Mouse (Mus musculus) embryonic facial prominence, embryonic 12.5 days (tissue): ENCODE results near the gene Mlh3. TPM values are rescaled to one million over a fixed set of nuclear protein-coding genes. Genes with fewer than 3 reads are reported as not detected.
A peak's percentile ranks its signal among the peaks of the same experiment; 100 is the strongest.

Experiments used
- ATAC-seq: fragments of 200-750 bp; cut with Nextera tagmentation; 2 replicates; pipeline ENCODE4 v1.8.0; 2017; ENCODE audit not compliant: insufficient number of reproducible peaks, insufficient read depth, low FRiP score, low TSS enrichment
- H3K27ac ChIP-seq: fragments of 300-500 bp; sonication (generic); 2 replicates; pipeline ENCODE4 v1.5.1; 2016; ENCODE audit warnings: mild to moderate bottlenecking
- H3K27me3 ChIP-seq: fragments of 300-500 bp; sonication (generic); 2 replicates; pipeline ENCODE4 v1.6.1; 2016; ENCODE audit warnings: mild to moderate bottlenecking, moderate library complexity
- H3K36me3 ChIP-seq: fragments of 300-500 bp; sonication (generic); 2 replicates; pipeline ENCODE4 v1.6.1; 2016; ENCODE audit warnings: mild to moderate bottlenecking
- H3K4me1 ChIP-seq: fragments of 300-500 bp; sonication (generic); 2 replicates; pipeline ENCODE4 v1.6.1; 2016
- H3K4me2 ChIP-seq: fragments of 300-500 bp; sonication (generic); replicated peaks from 2 replicates; pipeline ENCODE4 v1.6.1; 2016; ENCODE audit warnings: mild to moderate bottlenecking, moderate library complexity
- H3K4me3 ChIP-seq: fragments of 300-500 bp; sonication (generic); 2 replicates; pipeline ENCODE4 v1.5.1; 2016; ENCODE audit warnings: mild to moderate bottlenecking
- H3K9ac ChIP-seq: fragments of 300-500 bp; sonication (generic); 2 replicates; pipeline ENCODE4 v1.6.1; 2016; ENCODE audit warnings: mild to moderate bottlenecking, moderate library complexity
- H3K9me3 ChIP-seq: fragments of 300-500 bp; sonication (generic); 2 replicates; pipeline ENCODE4 v1.6.1; 2016; ENCODE audit warnings: mild to moderate bottlenecking, moderate library complexity
- WGBS: fragments of 180-500 bp; shearing (Covaris S2); methylation state at CpG from one replicate; pipeline ENCODE4 v1.1.7; 2016; 5-methylcytosine and 5-hydroxymethylcytosine counted together
- polyA plus RNA-seq: library from polyadenylated mRNA; unstranded; fragments of >200 nt; fragmentation: Nextera tagmentation; extraction: Ambion mirVana; gene quantifications from 2 replicates; pipeline ENCODE4 v1.2.1, GENCODE M21; 2016

Gene Mlh3
- polyA plus RNA-seq, result 10.1 and 11.0 TPM in 2 replicates

GRCm38 (mm10) chr12:85270319-85270718, at the start of gene Mlh3:
Mlh3 (minus strand) TSS chr12:85270599.
- ATAC-seq, result peak; percentile 67
- Histone ChIP-seq H3K4me2 (peak within 1 kb of the TSS; percentile 55), H3K27ac (peak within 1 kb of the TSS; percentile 91), H3K27me3 (no peaks in the 10 kb centered on the region), H3K4me1 (peaks cover 17% of the 10 kb centered on the region; the same call in 1 of the 2 replicates), H3K9ac (peak within 1 kb of the TSS; percentile 66), H3K4me3 (peak within 1 kb of the TSS; percentile 48), H3K36me3 (no peaks in the 10 kb centered on the region), H3K9me3 (no peaks in the 10 kb centered on the region)
- under 1% methylated on average over 35 of the region's 35 CpGs for WGBS

DNA sequence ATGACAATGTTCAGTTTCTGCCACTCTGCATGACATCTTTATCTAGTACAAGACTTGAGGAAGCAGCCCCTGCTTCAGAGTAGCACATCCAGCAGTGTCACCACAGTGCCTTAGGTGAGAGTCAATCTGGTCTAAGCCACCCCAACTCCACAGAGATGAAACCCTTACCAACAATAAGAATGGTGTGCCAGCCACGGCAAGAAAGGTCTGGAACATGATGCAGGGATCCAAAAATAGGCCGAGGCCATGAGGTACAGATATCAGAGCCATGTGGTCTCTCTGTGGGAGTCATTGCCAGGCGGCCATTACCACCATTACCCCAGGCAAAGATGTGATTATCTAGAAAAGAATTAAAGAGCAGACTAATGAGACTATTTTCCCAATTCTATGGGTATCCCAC, 38.3 kb upstream of the Mlh3 start:
- Histone ChIP-seq H3K4me1 (no peaks in the 10 kb centered on the region; the same call in 1 of the 2 replicates), H3K36me3 (peaks cover 95% of the 10 kb centered on the region), H3K9me3 (no peaks in the 10 kb centered on the region), H3K9ac (no peak overlapping the region), H3K4me2 (no peak overlapping the region), H3K4me3 (no peak overlapping the region), H3K27me3 (no peaks in the 10 kb centered on the region), H3K27ac (no peak overlapping the region)
- ATAC-seq, result no peak
- WGBS, result 75% methylated on average over 3 of the region's 3 CpGs

GRCm38 (mm10) chr12:85305247-85305892, 35.0 kb upstream of the Mlh3 start:
- Histone ChIP-seq H3K4me3 (no peak overlapping the region), H3K9me3 (no peaks in the 10 kb centered on the region), H3K9ac (peak overlapping the region; percentile 15; the same call in 1 of the 2 replicates), H3K27me3 (no peaks in the 10 kb centered on the region), H3K4me2 (no peak overlapping the region), H3K27ac (no peak overlapping the region), H3K36me3 (peaks cover 93% of the 10 kb centered on the region), H3K4me1 (no peaks in the 10 kb centered on the region; the same call in 1 of the 2 replicates)
- WGBS, result 52% methylated on average over 16 of the region's 16 CpGs
- peak; percentile 24; the same call in 1 of the 2 replicates for ATAC-seq

DNA sequence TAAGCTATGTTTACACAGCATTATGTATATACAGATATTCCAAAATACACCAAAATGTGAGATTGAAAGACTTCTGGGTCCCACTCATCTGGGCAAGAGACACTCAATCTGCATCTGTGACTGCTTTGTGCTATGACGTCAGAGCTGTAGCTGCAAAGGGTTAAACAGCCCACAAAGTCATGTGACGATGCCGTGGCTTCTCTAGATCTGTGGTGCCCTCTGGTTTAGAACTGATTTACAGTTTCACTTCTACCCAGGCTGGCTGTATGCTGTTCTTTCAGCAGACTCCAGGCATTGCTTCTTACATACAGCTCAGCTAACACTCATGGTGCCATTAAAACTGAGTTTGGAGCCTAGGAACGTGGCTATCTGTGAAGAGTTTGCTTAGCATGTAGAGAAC, 34.3 kb upstream of the Mlh3 start:
- Histone ChIP-seq H3K27ac (no peak overlapping the region), H3K9me3 (no peaks in the 10 kb centered on the region), H3K27me3 (no peaks in the 10 kb centered on the region), H3K4me2 (no peak overlapping the region), H3K36me3 (peaks cover 94% of the 10 kb centered on the region), H3K4me3 (no peak overlapping the region), H3K9ac (no peak overlapping the region), H3K4me1 (no peaks in the 10 kb centered on the region; the same call in 1 of the 2 replicates)
- WGBS, result 71% methylated on average over 4 of the region's 4 CpGs
- ATAC-seq, result no peak

GRCm38 (mm10) chr12:85303256-85303655, 32.9 kb upstream of the Mlh3 start:
- no peaks in the 10 kb centered on the region for H3K27me3 ChIP-seq
- no peak overlapping the region for H3K4me2 ChIP-seq
- no peak for ATAC-seq
- H3K9me3 ChIP-seq, result no peaks in the 10 kb centered on the region
- H3K9ac ChIP-seq, result no peak overlapping the region
- H3K4me1 ChIP-seq, result no peaks in the 10 kb centered on the region; the same call in 1 of the 2 replicates
- H3K36me3 ChIP-seq, result peaks cover 82% of the 10 kb centered on the region
- H3K27ac ChIP-seq, result no peak overlapping the region
- no peak overlapping the region for H3K4me3 ChIP-seq
- 63% methylated on average over 2 of the region's 2 CpGs for WGBS

DNA sequence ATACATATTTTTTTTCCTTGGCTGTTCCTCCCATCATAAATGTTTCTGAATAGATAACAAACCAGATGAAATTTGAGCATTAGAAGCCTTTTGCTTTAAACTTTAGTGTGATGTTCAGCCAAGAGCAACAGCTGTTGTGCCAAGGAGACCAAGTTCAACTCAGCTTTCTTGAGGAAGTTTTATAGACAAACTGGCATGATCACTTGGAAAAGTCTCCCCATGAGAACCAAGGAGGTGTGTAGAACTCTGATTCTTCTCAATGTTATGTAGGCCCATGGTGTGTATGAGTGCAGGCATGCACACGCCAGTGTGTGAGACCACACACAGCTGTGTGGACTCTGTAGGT, 28.4 kb upstream of the Mlh3 start:
- no peak overlapping the region for H3K4me3 ChIP-seq
- H3K27me3 ChIP-seq, result no peaks in the 10 kb centered on the region
- H3K27ac ChIP-seq, result no peak overlapping the region
- peaks cover 8% of the 10 kb centered on the region; the same call in 1 of the 2 replicates for H3K9me3 ChIP-seq
- 0 out of 2 replicates have a peak, but pooled peaks cover 13% of the 10 kb centered on the region for H3K4me1 ChIP-seq
- 84% methylated on average over 1 of the region's 1 CpGs for WGBS
- no peak overlapping the region for H3K4me2 ChIP-seq
- peaks cover 40% of the 10 kb centered on the region for H3K36me3 ChIP-seq
- no peak for ATAC-seq
- no peak overlapping the region for H3K9ac ChIP-seq

GRCm38 (mm10) chr12:85298127-85298834, 27.9 kb upstream of the Mlh3 start:
- H3K27me3 ChIP-seq, result no peaks in the 10 kb centered on the region
- H3K27ac ChIP-seq, result no peak overlapping the region
- no peak for ATAC-seq
- peaks cover 35% of the 10 kb centered on the region for H3K36me3 ChIP-seq
- no peak overlapping the region for H3K9ac ChIP-seq
- no peak overlapping the region for H3K4me3 ChIP-seq
- WGBS, result 76% methylated on average over 11 of the region's 11 CpGs
- H3K4me2 ChIP-seq, result no peak overlapping the region
- 0 out of 2 replicates have a peak, but pooled peaks cover 13% of the 10 kb centered on the region for H3K4me1 ChIP-seq
- peaks cover 8% of the 10 kb centered on the region; the same call in 1 of the 2 replicates for H3K9me3 ChIP-seq

DNA sequence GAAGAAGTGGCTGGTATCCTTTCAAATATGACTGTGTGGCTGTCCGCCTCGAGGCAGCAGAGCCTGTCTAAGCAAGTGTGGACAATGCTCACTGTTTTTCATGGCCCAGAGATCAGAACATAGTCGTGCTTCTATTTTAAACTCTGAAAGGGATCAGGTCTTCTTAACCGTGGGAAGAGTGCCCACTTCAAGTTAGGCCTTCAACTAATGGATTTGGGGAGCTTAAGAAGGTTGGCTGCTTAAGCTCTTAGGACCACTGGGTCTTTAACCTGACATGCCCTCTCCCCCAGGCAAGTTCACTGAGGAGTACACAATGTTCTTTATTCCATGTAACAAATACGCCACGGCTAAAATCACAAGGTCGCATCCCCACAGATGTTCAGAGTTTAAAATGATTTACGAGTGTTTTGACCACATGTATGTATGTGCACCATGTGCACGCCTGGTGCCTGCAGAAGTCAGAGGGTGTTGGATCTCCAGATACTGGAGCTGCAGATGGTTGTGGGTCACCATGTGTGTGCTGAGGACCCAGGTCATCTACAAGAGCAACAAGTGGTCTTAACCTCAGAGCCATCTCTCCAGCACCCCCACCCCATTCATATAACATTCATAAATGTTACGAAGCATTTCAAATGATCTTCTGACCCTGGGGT, 27.1 kb upstream of the Mlh3 start:
- no peak overlapping the region for H3K4me2 ChIP-seq
- H3K9me3 ChIP-seq, result peaks cover 8% of the 10 kb centered on the region; the same call in 1 of the 2 replicates
- 0 out of 2 replicates have a peak, but pooled peaks cover 13% of the 10 kb centered on the region for H3K4me1 ChIP-seq
- H3K36me3 ChIP-seq, result peaks cover 29% of the 10 kb centered on the region
- no peaks in the 10 kb centered on the region for H3K27me3 ChIP-seq
- no peak overlapping the region for H3K27ac ChIP-seq
- H3K4me3 ChIP-seq, result no peak overlapping the region
- no peak for ATAC-seq
- no peak overlapping the region for H3K9ac ChIP-seq
- WGBS, result 68% methylated on average over 10 of the region's 10 CpGs

DNA sequence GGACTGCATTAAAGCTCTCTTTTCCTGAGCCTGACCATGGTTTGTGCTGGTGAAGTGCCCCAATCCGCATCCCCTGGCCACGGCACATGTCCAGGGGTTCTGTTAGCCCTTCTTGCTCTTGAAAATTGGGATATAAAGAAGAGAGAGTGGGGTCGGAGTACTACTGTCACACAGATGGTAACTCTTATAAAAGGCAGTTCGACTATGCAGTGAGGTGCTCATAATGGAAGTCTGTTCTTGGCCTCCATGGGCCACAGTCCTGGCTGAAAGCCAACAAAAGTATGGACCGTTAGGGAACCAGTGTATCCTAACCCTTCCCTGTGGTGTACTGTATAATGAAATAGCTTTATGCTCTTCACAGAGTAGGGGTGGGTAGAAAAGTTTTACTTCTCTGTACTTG, 26.5 kb upstream of the Mlh3 start:
- Histone ChIP-seq H3K27ac (peak overlapping the region; percentile 20; the same call in 1 of the 2 replicates), H3K27me3 (no peaks in the 10 kb centered on the region), H3K4me1 (0 out of 2 replicates have a peak, but pooled peaks cover 13% of the 10 kb centered on the region), H3K9ac (no peak overlapping the region), H3K36me3 (peaks cover 23% of the 10 kb centered on the region), H3K4me3 (no peak overlapping the region), H3K4me2 (no peak overlapping the region), H3K9me3 (peaks cover 8% of the 10 kb centered on the region; the same call in 1 of the 2 replicates)
- WGBS, result 70% methylated on average over 5 of the region's 5 CpGs
- ATAC-seq, result no peak

- Histone ChIP-seq H3K9ac (no peak overlapping the region), H3K4me2 (no peak overlapping the region), H3K4me3 (no peak overlapping the region), H3K4me1 (0 out of 2 replicates have a peak, but pooled peaks cover 13% of the 10 kb centered on the region), H3K36me3 (peaks cover 9% of the 10 kb centered on the region), H3K9me3 (peaks cover 8% of the 10 kb centered on the region; the same call in 1 of the 2 replicates), H3K27me3 (no peaks in the 10 kb centered on the region), H3K27ac (no peak overlapping the region)
- no peak for ATAC-seq
- WGBS, result 87% methylated on average over 2 of the region's 2 CpGs
Observed at GRCm38 (mm10) chr12:85295506-85295905, 25.1 kb upstream of the Mlh3 start.

DNA sequence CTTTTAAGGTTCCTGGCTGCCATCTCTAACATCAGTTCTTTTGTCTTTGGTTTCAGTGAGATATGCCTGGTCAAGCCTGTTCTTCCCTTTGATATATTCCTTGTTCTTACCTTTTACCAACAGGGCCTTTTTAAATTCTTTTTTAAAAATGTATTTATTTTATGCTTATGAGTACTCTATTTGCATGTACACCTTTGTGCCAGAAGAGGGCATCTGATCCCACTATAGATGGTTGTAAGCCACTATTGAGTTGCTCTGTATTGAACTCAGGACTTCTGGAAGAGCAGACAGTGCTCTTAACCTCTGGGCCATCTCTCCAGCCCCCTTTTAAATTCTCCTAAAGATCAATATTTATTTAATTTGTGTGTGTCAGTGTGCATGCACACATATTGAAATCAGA, 22.5 kb upstream of the Mlh3 start:
- H3K9me3 ChIP-seq, result peaks cover 8% of the 10 kb centered on the region; the same call in 1 of the 2 replicates
- 0 out of 2 replicates have a peak, but pooled peaks cover 3% of the 10 kb centered on the region for H3K27me3 ChIP-seq
- no peak overlapping the region for H3K4me2 ChIP-seq
- H3K36me3 ChIP-seq, result no peaks in the 10 kb centered on the region
- peaks cover 19% of the 10 kb centered on the region for H3K4me1 ChIP-seq
- no peak for ATAC-seq
- H3K27ac ChIP-seq, result no peak overlapping the region
- no peak overlapping the region for H3K4me3 ChIP-seq
- H3K9ac ChIP-seq, result no peak overlapping the region
